Mouse (Mus musculus): Measurements from ENCODE around the gene Rara. TPM values are rescaled to one million over a fixed set of nuclear protein-coding genes. Genes with fewer than 3 reads are reported as not detected.

The Rara gene
- total and polyA plus RNA-seq, 3 experiments, result 4.5 to 13.7 (median 12.1) TPM

DNA sequence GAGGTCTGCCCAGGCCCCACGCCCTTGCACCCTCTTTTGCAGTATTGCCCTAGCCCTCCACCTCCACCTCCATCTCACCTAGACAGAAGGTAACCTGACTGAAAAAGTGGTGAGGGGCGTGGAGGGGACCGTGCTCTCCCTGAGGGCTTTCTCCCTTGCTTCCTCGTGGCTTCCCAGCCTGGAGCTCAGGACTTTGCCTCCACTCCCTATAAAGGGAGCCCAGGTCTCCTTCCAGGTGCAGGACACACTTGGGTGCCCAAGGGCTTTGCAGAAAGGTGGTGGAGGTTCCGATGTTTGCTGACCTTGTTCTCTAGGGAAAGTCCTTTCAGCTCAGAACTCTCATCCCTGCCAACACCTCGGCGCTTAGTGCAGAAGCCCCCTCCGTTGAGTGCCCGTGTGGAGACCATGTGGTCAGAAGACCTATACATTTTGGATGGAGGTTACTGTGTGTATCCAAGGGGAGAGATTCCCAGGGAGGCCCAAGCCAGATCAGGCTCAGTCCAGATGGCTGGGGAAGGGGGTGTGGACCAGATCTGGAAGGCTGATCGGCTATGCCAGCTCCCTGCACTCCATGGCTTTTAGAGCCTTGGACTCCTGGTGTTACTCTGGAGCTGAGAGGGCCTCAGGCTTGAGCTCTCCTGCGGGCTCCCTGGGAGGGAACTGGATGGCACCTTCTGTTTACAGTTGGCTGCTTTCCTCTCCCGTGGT is 722 bp downstream of the Rara start:
- H3K27ac ChIP-seq (ENCODE audit: insufficient read depth, low read depth), result no peak overlapping the region
- no peak for DNase-seq (ENCODE audit: extremely low read depth)
- H3K9me3 ChIP-seq (replicated peaks; ENCODE audit: low read length), result no peaks in the 10 kb centered on the region
- no peak overlapping the region for H3K9ac ChIP-seq (ENCODE audit: insufficient read depth, low read depth)
- TF ChIP-seq RCOR1 (conservative IDR thresholded peaks at IDR 0.05; ENCODE audit: low read depth, low read length) (no peak), MEF2A (IDR thresholded peaks at IDR 0.05; ENCODE audit: borderline replicate concordance, low read depth, low read length) (no peak), JUN (IDR thresholded peaks at IDR 0.05; ENCODE audit: insufficient read depth, low read depth, low read length) (no peak), SIN3A (IDR thresholded peaks at IDR 0.05; ENCODE audit: low read length) (no peak), MYC (IDR thresholded peaks at IDR 0.05; ENCODE audit: low read depth, low read length) (no peak)
- H3K79me2 ChIP-seq (replicated peaks; ENCODE audit: control insufficient read depth, extremely low read depth, insufficient read depth, poor library complexity, severe bottlenecking), result no peaks in the 10 kb centered on the region
- H3K4me3 ChIP-seq (replicated peaks in 1 of 3; ENCODE audit: low read depth in 2 of 3, low read length in 2 of 3, poor library complexity in 1 of 3), result no peak overlapping the region
- dilution Hi-C loops (cut with MboI; ENCODE audit: extremely low pct_ligation_motif_present, extremely low pct_unique_long_range_greater_than_20kb, low sequenced_read_pairs), result no loop called here
- peaks cover 53 to 94% of the 10 kb centered on the region in 2 experiments for H3K4me1 ChIP-seq (ENCODE audit: control insufficient read depth in 1 of 2, insufficient read depth in 2 of 2)
- H3K27me3 ChIP-seq (replicated peaks), result no peaks in the 10 kb centered on the region
- H3K4me2 ChIP-seq (ENCODE audit: insufficient read depth, low read depth, poor library complexity, severe bottlenecking), result no peak overlapping the region
- H3K36me3 ChIP-seq (replicated peaks in 1 of 2; ENCODE audit: control insufficient read depth in 1 of 2, insufficient read depth in 1 of 2, low read length in 1 of 2), result peaks cover 2 to 21% of the 10 kb centered on the region in 2 experiments
- in situ Hi-C loops (cut with MboI; ENCODE audit: low pct_ligation_motif_present, low pct_unique_long_range_greater_than_20kb, low sequenced_read_pairs), result no loop called here

DNA sequence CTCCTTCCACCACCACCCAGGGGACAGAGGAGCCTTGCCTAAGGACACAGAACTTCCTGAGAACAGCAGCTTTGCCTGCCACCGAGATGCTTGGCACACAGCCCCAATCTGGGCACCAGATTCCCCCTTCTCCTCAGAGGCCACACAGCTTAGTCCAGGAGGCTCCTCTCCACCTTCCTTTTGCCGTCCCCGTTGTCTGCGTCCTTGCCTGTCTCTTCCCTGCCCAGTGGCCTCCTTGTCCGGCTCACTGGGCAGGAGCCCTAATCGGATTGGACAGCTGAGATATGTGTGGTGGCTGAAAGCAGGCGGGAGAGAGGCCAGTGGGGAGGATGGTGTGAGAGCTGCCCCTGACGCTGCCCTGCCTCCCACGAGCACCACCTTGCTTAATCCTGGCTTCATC is 1.9 kb downstream of the Rara start:
- TF ChIP-seq NELFE (IDR thresholded peaks at IDR 0.05; ENCODE audit: low read depth, low read length), result no peak
- TF ChIP-seq RCOR1 (conservative IDR thresholded peaks at IDR 0.05; ENCODE audit: low read depth, low read length), result no peak
- TF ChIP-seq MAX (IDR thresholded peaks at IDR 0.05; ENCODE audit: low read length), result no peak
- TF ChIP-seq SMC3 (IDR thresholded peaks at IDR 0.05; ENCODE audit: low read depth, low read length), result no peak
- TF ChIP-seq KAT2A (IDR thresholded peaks at IDR 0.05; ENCODE audit: insufficient replicate concordance, low read length), result no peak
- TF ChIP-seq ZKSCAN1 (IDR thresholded peaks at IDR 0.05; ENCODE audit: borderline replicate concordance, low read depth, low read length), result no peak
- TF ChIP-seq USF1 (IDR thresholded peaks at IDR 0.05; ENCODE audit: low read depth, low read length), result no peak
- peaks cover 45 to 83% of the 10 kb centered on the region in 2 experiments for H3K4me1 ChIP-seq (ENCODE audit: control insufficient read depth in 1 of 2, insufficient read depth in 2 of 2)
- no peak overlapping the region for H3K4me2 ChIP-seq (ENCODE audit: insufficient read depth, low read depth, poor library complexity, severe bottlenecking)
- H3K27me3 ChIP-seq (replicated peaks), result no peaks in the 10 kb centered on the region
- dilution Hi-C loops (cut with MboI; ENCODE audit: extremely low pct_ligation_motif_present, extremely low pct_unique_long_range_greater_than_20kb, low sequenced_read_pairs), result no loop called here
- no peaks in the 10 kb centered on the region for H3K9me3 ChIP-seq (replicated peaks; ENCODE audit: low read length)
- in situ Hi-C loops (cut with MboI; ENCODE audit: low pct_ligation_motif_present, low pct_unique_long_range_greater_than_20kb, low sequenced_read_pairs), result no loop called here
- H3K79me2 ChIP-seq (replicated peaks; ENCODE audit: control insufficient read depth, extremely low read depth, insufficient read depth, poor library complexity, severe bottlenecking), result no peaks in the 10 kb centered on the region
- peaks cover 0 to 11% of the 10 kb centered on the region in 2 experiments for H3K36me3 ChIP-seq (replicated peaks in 1 of 2; ENCODE audit: control insufficient read depth in 1 of 2, insufficient read depth in 1 of 2, low read length in 1 of 2)
- no peak overlapping the region for H3K9ac ChIP-seq (ENCODE audit: insufficient read depth, low read depth)
- no peak for DNase-seq (ENCODE audit: extremely low read depth)
- no peak overlapping the region for H3K4me3 ChIP-seq (replicated peaks in 1 of 3; ENCODE audit: low read depth in 2 of 3, low read length in 2 of 3, poor library complexity in 1 of 3)
- H3K27ac ChIP-seq (ENCODE audit: insufficient read depth, low read depth), result no peak overlapping the region

DNA sequence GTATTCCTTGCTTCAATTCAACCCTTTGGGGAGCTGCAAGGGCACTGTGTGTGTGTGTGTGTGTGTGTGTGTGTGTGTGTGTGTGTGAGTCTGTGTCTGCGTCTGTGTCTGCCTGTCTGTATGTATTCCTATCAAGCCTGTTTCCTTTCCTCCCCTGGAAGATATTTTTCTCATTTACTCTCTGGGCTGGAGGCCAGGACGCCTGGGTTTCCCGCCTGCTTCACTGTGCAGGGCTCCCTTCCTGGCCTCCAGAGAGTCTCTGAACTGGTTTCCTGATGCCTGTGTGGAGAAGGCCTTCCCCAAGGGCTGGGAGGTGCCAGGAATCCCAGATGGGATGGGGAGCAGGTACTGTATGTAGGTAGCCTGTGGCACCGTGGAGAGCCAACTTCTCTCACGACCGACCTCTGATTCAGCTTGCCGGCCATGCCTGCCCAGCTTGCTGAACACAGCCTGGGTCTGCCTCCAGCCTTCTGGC is 2.5 kb downstream of the Rara start:
- Histone ChIP-seq H3K9me3 (replicated peaks; ENCODE audit: low read length) (peaks cover 3% of the 10 kb centered on the region), H3K4me3 (replicated peaks in 1 of 3; ENCODE audit: low read depth in 2 of 3, low read length in 2 of 3, poor library complexity in 1 of 3) (no peak overlapping the region), H3K9ac (ENCODE audit: insufficient read depth, low read depth) (no peak overlapping the region), H3K36me3 (replicated peaks in 1 of 2; ENCODE audit: control insufficient read depth in 1 of 2, insufficient read depth in 1 of 2, low read length in 1 of 2) (peaks cover 0 to 11% of the 10 kb centered on the region in 2 experiments), H3K4me2 (ENCODE audit: insufficient read depth, low read depth, poor library complexity, severe bottlenecking) (no peak overlapping the region), H3K27ac (ENCODE audit: insufficient read depth, low read depth) (no peak overlapping the region), H3K79me2 (replicated peaks; ENCODE audit: control insufficient read depth, extremely low read depth, insufficient read depth, poor library complexity, severe bottlenecking) (no peaks in the 10 kb centered on the region), H3K27me3 (replicated peaks) (no peaks in the 10 kb centered on the region), H3K4me1 (ENCODE audit: control insufficient read depth in 1 of 2, insufficient read depth in 2 of 2) (peaks cover 42 to 77% of the 10 kb centered on the region in 2 experiments)
- TF ChIP-seq CHD2 (IDR thresholded peaks at IDR 0.05; ENCODE audit: low read length), result no peak
- no peak for TF ChIP-seq BHLHE40 (IDR thresholded peaks at IDR 0.05; ENCODE audit: low read depth, low read length)
- TF ChIP-seq ETS1 (conservative IDR thresholded peaks at IDR 0.05; ENCODE audit: low read depth, low read length), result no peak
- TF ChIP-seq MAZ (IDR thresholded peaks at IDR 0.05; ENCODE audit: low read depth, low read length), result 0 out of 2 replicates have a peak, but pooled peaks have one; percentile 14
- no peak for TF ChIP-seq POLR2A (IDR thresholded peaks at IDR 0.05; ENCODE audit: low read depth, low read length)
- TF ChIP-seq MAX (IDR thresholded peaks at IDR 0.05; ENCODE audit: low read length), result no peak
- DNase-seq (ENCODE audit: extremely low read depth), result no peak
- in situ Hi-C loops (cut with MboI; ENCODE audit: low pct_ligation_motif_present, low pct_unique_long_range_greater_than_20kb, low sequenced_read_pairs) (no loop called here), dilution Hi-C loops (cut with MboI; ENCODE audit: extremely low pct_ligation_motif_present, extremely low pct_unique_long_range_greater_than_20kb, low sequenced_read_pairs) (no loop called here)

Data from CH12.LX (cell line).